Mouse (Mus musculus) spleen, postnatal 36 days (tissue): ENCODE measurements around the gene Usp2.

ENCODE experiments used
- DNase-seq, 2 experiments: peaks; one replicate each; pipeline ENCODE4 v3.0.0; 2022; ENCODE audit warnings: low spot score in 2 of 2, mixed read lengths in 1 of 2

Usp2 gene

GRCm38 (mm10) chr9:44119948-44120465 is 53.2 kb downstream of the Usp2 start:
- no peak for DNase-seq

- DNase-seq: no peak
Observed at GRCm38 (mm10) chr9:44124317-44124716, 57.5 kb downstream of the Usp2 start.

- DNase-seq: no peak
Observed at GRCm38 (mm10) chr9:44125026-44125425, 58.2 kb downstream of the Usp2 start.

GRCm38 (mm10) chr9:44125546-44126428 is 59.0 kb downstream of the Usp2 start:
- peak; percentile 71 to 82 for DNase-seq

GRCm38 (mm10) chr9:44126746-44127145 is 59.9 kb downstream of the Usp2 start:
- DNase-seq: no peak

GRCm38 (mm10) chr9:44127351-44127801 is 60.6 kb downstream of the Usp2 start:
- DNase-seq: no peak

- DNase-seq: no peak
Observed at GRCm38 (mm10) chr9:44129633-44130032, 62.8 kb downstream of the Usp2 start.

GRCm38 (mm10) chr9:44130034-44130433 is 63.2 kb downstream of the Usp2 start:
- DNase-seq: peak; percentile 79 to 81

GRCm38 (mm10) chr9:44130581-44131275 is 63.9 kb downstream of the Usp2 start:
- no peak for DNase-seq

GRCm38 (mm10) chr9:44131276-44131590 is 64.4 kb downstream of the Usp2 start:
- no peak for DNase-seq

- DNase-seq: no peak
Observed at GRCm38 (mm10) chr9:44132200-44132599, 65.4 kb downstream of the Usp2 start.

GRCm38 (mm10) chr9:44133287-44133686 is 66.5 kb downstream of the Usp2 start:
- no peak for DNase-seq

- no peak for DNase-seq
Observed at GRCm38 (mm10) chr9:44134101-44134850, 67.5 kb downstream of the Usp2 start, which contains the start of gene Mcam. Gene Mcam (plus strand): TSS chr9:44134469.

GRCm38 (mm10) chr9:44134851-44135730 is 68.3 kb downstream of the Usp2 start:
- no peak for DNase-seq

GRCm38 (mm10) chr9:44135731-44136411 is 69.0 kb downstream of the Usp2 start:
- no peak for DNase-seq

- DNase-seq: no peak
Observed at GRCm38 (mm10) chr9:44137846-44138245, 71.0 kb downstream of the Usp2 start.

GRCm38 (mm10) chr9:44141951-44142350 is 75.1 kb downstream of the Usp2 start:
- DNase-seq: no peak

GRCm38 (mm10) chr9:44143421-44143820 is 76.6 kb downstream of the Usp2 start:
- no peak for DNase-seq

GRCm38 (mm10) chr9:44144023-44144717 is 77.3 kb downstream of the Usp2 start:
- no peak for DNase-seq

GRCm38 (mm10) chr9:44144718-44145060 is 77.9 kb downstream of the Usp2 start:
- DNase-seq: no peak
